Mouse (Mus musculus): ENCODE results near the gene Lrrc74a. TPM values are rescaled to one million over a fixed set of nuclear protein-coding genes. Genes with fewer than 3 reads are reported as not detected.
A peak's percentile ranks its signal among the peaks of the same experiment; 100 is the strongest.

Lrrc74a gene
- total and polyA plus RNA-seq, 2 experiments: not detected

GRCm38 (mm10) chr12:86801148-86802004 is 67.2 kb downstream of the Lrrc74a start:
- Histone ChIP-seq H3K9ac (ENCODE audit: low read depth, low read length) (peak overlapping the region; percentile 66), H3K27me3 (ENCODE audit: control insufficient read depth, insufficient read depth, low read length) (no peaks in the 10 kb centered on the region), H3K36me3 (ENCODE audit: control insufficient read depth, insufficient read depth, low read length) (no peaks in the 10 kb centered on the region), H3K27ac (replicated peaks; ENCODE audit: insufficient read depth, low read depth, low read length) (peak overlapping the region; percentile 91), H3K79me2 (ENCODE audit: control insufficient read depth, insufficient read depth, low read length) (no peaks in the 10 kb centered on the region), H3K4me1 (ENCODE audit: control insufficient read depth, insufficient read depth, low read length) (peaks cover 29% of the 10 kb centered on the region), H3K4me3 (ENCODE audit: insufficient read depth, low read depth, low read length) (peak overlapping the region; percentile 21)
- TF ChIP-seq CTCF (IDR thresholded peaks at IDR 0.05; ENCODE audit: low read depth, low read length) (no peak), POLR2A (IDR thresholded peaks at IDR 0.05; ENCODE audit: extremely low read depth, insufficient read depth, low read length) (0 out of 2 replicates have a peak, but pooled peaks have one; percentile 28)
- DNase-seq (ENCODE audit: extremely low read depth, low read depth, low spot score): peak; percentile 99
- WGBS: 3% methylated on average over 23 of the region's 23 CpGs

DNA sequence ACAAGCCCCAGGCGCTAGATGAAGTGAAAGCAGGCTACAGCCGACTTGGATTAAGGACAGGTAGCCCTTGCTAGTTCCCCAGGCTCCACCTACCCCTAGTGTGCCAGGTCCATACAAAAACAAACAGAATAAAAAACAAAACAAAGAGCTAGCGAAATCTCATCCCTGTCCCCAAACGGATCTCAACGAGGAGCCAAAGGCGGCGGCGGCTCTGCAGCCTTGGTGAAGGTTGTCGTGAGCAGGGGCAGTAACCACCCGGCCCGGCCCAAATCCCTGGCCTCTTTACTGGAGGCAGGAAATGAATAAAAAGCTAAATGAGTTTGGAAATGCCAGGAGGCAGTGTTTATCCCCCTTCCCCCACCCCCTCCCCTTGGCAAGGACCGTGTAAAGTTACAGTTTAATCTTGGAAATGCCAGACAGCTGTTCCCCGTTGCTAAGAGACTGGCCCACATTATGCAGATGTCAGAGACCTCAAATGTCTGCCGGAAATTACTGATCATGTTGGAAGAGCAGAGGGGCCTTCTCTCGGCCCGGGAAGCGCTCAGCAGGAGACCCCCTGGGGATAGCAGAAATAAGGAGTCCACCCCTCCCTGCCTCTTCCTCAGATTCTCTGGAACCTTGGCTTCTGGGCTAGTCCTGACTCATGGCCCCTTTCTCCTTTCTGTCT is 68.0 kb downstream of the Lrrc74a start:
- peak; percentile 92 for DNase-seq (ENCODE audit: extremely low read depth, low read depth, low spot score)
- WGBS: 9% methylated on average over 17 of the region's 17 CpGs
- peak overlapping the region; percentile 39 for H3K4me3 ChIP-seq (ENCODE audit: insufficient read depth, low read depth, low read length)

DNA sequence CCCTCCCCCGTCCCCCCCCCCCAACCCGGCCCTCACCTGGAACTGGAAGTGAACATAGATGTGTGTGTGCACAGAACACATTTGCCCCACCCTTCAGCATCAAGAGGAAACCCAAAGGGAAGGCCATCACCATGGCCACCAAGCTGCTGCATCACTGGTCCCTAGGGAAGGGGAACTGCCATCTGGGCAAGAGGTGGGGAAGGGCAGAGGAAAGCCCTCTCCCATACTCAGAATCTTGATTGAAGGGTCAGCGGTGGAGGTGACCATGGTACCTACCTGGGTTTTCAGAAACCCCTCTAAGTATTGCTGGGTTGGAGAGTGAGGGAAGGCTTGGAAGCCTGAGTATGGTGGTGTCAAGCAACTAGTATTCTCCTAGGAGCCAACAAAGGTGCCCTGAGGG is 68.7 kb downstream of the Lrrc74a start:
- Histone ChIP-seq H3K79me2 (ENCODE audit: control insufficient read depth, insufficient read depth, low read length) (no peaks in the 10 kb centered on the region), H3K4me1 (ENCODE audit: control insufficient read depth, insufficient read depth, low read length) (peaks cover 25% of the 10 kb centered on the region), H3K36me3 (ENCODE audit: control insufficient read depth, insufficient read depth, low read length) (no peaks in the 10 kb centered on the region), H3K9ac (ENCODE audit: low read depth, low read length) (no peak overlapping the region), H3K4me3 (ENCODE audit: insufficient read depth, low read depth, low read length) (no peak overlapping the region), H3K27me3 (ENCODE audit: control insufficient read depth, insufficient read depth, low read length) (no peaks in the 10 kb centered on the region), H3K27ac (replicated peaks; ENCODE audit: insufficient read depth, low read depth, low read length) (no peak overlapping the region)
- TF ChIP-seq POLR2A (IDR thresholded peaks at IDR 0.05; ENCODE audit: extremely low read depth, insufficient read depth, low read length) (no peak), CTCF (IDR thresholded peaks at IDR 0.05; ENCODE audit: low read depth, low read length) (no peak)
- 49% methylated on average over 3 of the region's 3 CpGs for WGBS
- DNase-seq (ENCODE audit: extremely low read depth, low read depth, low spot score): no peak

More for the DNA sequence above, 68.0 kb downstream of the Lrrc74a start:
- H3K27me3 ChIP-seq (ENCODE audit: control insufficient read depth, insufficient read depth, low read length): no peaks in the 10 kb centered on the region
- peak overlapping the region; percentile 91 for H3K27ac ChIP-seq (replicated peaks; ENCODE audit: insufficient read depth, low read depth, low read length)
- H3K4me1 ChIP-seq (ENCODE audit: control insufficient read depth, insufficient read depth, low read length): peaks cover 29% of the 10 kb centered on the region
- peak overlapping the region; percentile 66 for H3K9ac ChIP-seq (ENCODE audit: low read depth, low read length)
- H3K36me3 ChIP-seq (ENCODE audit: control insufficient read depth, insufficient read depth, low read length): no peaks in the 10 kb centered on the region
- H3K79me2 ChIP-seq (ENCODE audit: control insufficient read depth, insufficient read depth, low read length): no peaks in the 10 kb centered on the region
- TF ChIP-seq CTCF (IDR thresholded peaks at IDR 0.05; ENCODE audit: low read depth, low read length) (no peak), POLR2A (IDR thresholded peaks at IDR 0.05; ENCODE audit: extremely low read depth, insufficient read depth, low read length) (0 out of 2 replicates have a peak, but pooled peaks have one; percentile 21)

DNA sequence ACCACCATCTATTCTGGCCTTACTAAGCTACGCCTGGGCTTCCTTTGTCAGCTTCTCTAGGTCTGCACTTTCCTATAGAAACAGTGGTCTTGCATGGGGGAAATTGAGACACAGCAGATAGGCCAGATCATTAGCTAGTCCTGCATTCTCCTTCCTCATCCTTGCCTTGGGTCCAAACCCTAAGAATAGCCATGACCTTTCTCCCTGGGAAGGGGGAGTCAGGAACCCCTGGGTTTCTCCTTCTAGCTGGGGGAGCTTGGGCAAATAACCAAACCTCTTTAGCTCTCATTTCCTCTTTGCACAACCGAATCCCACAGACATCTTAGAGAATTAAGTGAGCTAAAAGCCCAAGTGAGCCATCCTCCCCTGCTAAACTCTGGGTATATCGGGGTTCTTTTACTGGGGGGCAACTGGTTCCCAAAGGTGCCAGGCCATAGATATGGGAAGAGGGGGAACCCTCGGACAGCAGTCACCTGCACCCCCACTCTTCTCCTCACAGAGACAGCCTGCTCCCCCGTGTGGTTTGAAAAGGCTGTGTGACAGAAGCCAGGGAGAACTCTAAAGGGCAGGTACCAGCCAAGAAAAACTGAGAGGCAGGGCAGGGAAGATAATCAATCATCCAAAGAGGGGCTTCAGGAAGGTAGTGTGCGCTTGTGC is 69.6 kb downstream of the Lrrc74a start:
- no peak overlapping the region for H3K4me3 ChIP-seq (ENCODE audit: insufficient read depth, low read depth, low read length)
- peaks cover 21% of the 10 kb centered on the region for H3K4me1 ChIP-seq (ENCODE audit: control insufficient read depth, insufficient read depth, low read length)
- H3K36me3 ChIP-seq (ENCODE audit: control insufficient read depth, insufficient read depth, low read length): no peaks in the 10 kb centered on the region
- 77% methylated on average over 6 of the region's 6 CpGs for WGBS
- no peak overlapping the region for H3K27ac ChIP-seq (replicated peaks; ENCODE audit: insufficient read depth, low read depth, low read length)
- no peaks in the 10 kb centered on the region for H3K27me3 ChIP-seq (ENCODE audit: control insufficient read depth, insufficient read depth, low read length)
- H3K9ac ChIP-seq (ENCODE audit: low read depth, low read length): no peak overlapping the region
- no peak for DNase-seq (ENCODE audit: extremely low read depth, low read depth, low spot score)
- H3K79me2 ChIP-seq (ENCODE audit: control insufficient read depth, insufficient read depth, low read length): no peaks in the 10 kb centered on the region
- no peak for TF ChIP-seq POLR2A (IDR thresholded peaks at IDR 0.05; ENCODE audit: extremely low read depth, insufficient read depth, low read length)
- TF ChIP-seq CTCF (IDR thresholded peaks at IDR 0.05; ENCODE audit: low read depth, low read length): no peak

- Histone ChIP-seq H3K79me2 (ENCODE audit: control insufficient read depth, insufficient read depth, low read length) (no peaks in the 10 kb centered on the region), H3K9ac (ENCODE audit: low read depth, low read length) (no peak overlapping the region), H3K4me1 (ENCODE audit: control insufficient read depth, insufficient read depth, low read length) (peaks cover 17% of the 10 kb centered on the region), H3K27ac (replicated peaks; ENCODE audit: insufficient read depth, low read depth, low read length) (no peak overlapping the region), H3K4me3 (ENCODE audit: insufficient read depth, low read depth, low read length) (no peak overlapping the region), H3K27me3 (ENCODE audit: control insufficient read depth, insufficient read depth, low read length) (no peaks in the 10 kb centered on the region), H3K36me3 (ENCODE audit: control insufficient read depth, insufficient read depth, low read length) (no peaks in the 10 kb centered on the region)
- WGBS: 76% methylated on average over 4 of the region's 4 CpGs
- no peak for TF ChIP-seq POLR2A (IDR thresholded peaks at IDR 0.05; ENCODE audit: extremely low read depth, insufficient read depth, low read length)
- no peak for TF ChIP-seq CTCF (IDR thresholded peaks at IDR 0.05; ENCODE audit: low read depth, low read length)
- DNase-seq (ENCODE audit: extremely low read depth, low read depth, low spot score): no peak
Observed at GRCm38 (mm10) chr12:86804308-86804700, 70.1 kb downstream of the Lrrc74a start.
